Mouse (Mus musculus) CH12.LX (cell line): ENCODE measurements around the gene Spp1.

Experiments used
- POLR2AphosphoS2 ChIP-seq: IDR thresholded peaks from 2 replicates; pipeline ENCODE4 v1.6.1; 2011; ENCODE audit warnings: low read depth, low read length, improper control_type of control experiment
- UBTF ChIP-seq: IDR thresholded peaks from 2 replicates; pipeline ENCODE4 v1.6.1; 2012; ENCODE audit warnings: low read depth, mild to moderate bottlenecking, inconsistent platforms, low read length, improper control_type of control experiment, moderate library complexity
- USF1 ChIP-seq: IDR thresholded peaks from 2 replicates; pipeline ENCODE4 v1.6.1; 2014; ENCODE audit warnings: low read depth, mild to moderate bottlenecking, inconsistent platforms, low read length, improper control_type of control experiment
- USF2 ChIP-seq: conservative IDR thresholded peaks from 2 replicates; pipeline ENCODE4 v1.6.1; 2011; ENCODE audit warnings: low read depth, low read length, improper control_type of control experiment

DNA sequence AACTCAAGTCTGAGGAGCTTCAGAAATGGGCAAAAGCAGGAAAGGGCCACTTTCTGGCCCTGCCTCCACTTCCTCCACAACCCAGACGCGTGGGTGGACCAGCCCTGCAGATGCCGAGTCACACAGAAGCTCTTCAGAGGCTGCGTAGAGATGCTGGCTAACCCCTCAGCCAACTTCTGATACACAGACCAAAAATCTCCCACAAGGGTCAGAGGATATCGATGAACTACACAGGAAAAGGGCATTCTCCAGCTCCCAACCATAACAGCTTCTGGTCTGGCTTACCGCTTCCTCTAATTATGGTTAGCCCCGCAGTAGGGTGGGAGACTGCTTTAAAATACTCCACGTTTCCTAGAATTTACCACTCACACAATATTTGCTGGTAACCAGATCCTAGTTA lies 9.0 kb upstream of the Spp1 start:
- TF ChIP-seq USF1 (no peak), USF2 (no peak), POLR2AphosphoS2 (no peak), UBTF (no peak)
